Mouse (Mus musculus) kidney, adult 2 months (tissue): ENCODE results near the gene Fbln7.

Experiments
- CTCF ChIP-seq: fragments of 200-500 bp; conservative IDR thresholded peaks from 2 replicates; pipeline ENCODE4 v1.5.1; 2011; ENCODE audit warnings: low read depth, mild to moderate bottlenecking, control low read depth, low read length, moderate library complexity, mixed read lengths; ENCODE audit not compliant: insufficient read depth, insufficient read length
- POLR2A ChIP-seq: fragments of 200-500 bp; IDR thresholded peaks from one replicate; pipeline ENCODE4 v1.6.1; 2011; ENCODE audit warnings: low read depth, low read length, control low read depth

DNA sequence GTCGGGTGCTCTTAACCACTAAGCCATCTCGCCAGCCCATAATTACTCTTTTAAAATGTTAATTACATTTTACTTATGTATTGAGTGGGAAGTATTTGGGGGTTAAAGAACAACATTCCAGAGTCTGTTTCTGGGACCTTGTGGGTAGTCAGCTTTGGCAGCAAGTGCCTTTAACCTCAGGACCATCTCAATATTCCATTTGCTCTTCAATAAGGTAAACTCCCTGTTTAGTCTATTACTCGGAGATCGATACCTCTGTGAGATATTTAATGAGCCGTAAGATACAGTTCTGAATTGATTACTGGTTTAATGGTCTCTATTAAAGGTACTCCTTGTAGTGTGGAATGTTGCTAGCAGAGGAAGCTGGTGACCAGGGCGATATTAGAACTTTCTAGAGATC, 45.9 kb upstream of the Fbln7 start:
- TF ChIP-seq CTCF: no peak
- no peak for TF ChIP-seq POLR2A
